8 mouse cellular contexts compared by ENCODE assay signal in the genomic region with DNA sequence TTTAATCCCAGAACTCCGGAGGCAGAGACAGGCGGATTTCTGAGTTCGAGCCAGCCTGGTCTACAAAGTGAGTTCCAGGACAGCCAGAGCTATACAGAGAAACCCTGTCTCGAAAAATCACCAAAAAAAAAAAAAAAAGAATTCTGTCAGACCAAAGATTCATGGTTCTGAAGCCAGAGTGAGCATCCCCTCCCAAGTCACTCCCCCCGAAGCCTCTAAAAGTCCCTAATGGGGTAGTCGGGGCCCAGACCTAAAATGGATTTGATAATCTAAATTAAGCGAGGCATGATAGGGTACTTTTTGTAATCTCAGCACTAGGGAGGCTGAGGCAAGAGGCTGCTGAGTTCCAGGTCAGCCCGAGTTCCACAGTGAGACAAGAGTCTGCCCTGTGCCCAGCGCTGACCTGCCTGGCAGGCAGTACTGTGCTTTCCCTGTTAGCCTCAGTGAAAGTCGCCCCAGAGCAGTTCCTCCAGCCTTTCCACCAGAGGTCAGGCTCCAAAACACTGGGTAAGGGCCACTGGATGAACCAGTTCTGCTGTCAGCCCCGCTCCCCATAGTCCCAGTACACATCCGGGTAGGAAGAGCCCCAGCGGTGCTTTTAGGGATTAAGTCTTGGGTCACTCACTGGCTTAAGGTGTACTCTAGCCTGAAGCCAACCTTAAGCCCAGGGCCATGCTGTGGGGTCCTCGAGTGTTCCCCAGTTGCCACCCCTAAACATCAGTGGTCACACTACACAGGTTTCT. TPM values are rescaled to one million over a fixed set of nuclear protein-coding genes. Genes with fewer than 3 reads are reported as not detected.
A peak's percentile ranks its signal among the peaks of the same experiment; 100 is the strongest.
DNase-seq lines count a peak whose midpoint lies in the region; ATAC-seq and TF ChIP-seq lines count a peak whose summit lies in the region.

No protein-coding gene starts in this region.

- TF ChIP-seq POLR2A in spleen, adult 2 months (IDR thresholded peaks at IDR 0.05; ENCODE audit: low read depth, low read length): no peak

- DNase-seq in thymus, postnatal 14 days: peak; percentile 24
- DNase-seq in thymus, postnatal 25 days: no peak
- DNase-seq in lung, adult 18-20 months: peak; percentile 74 to 83
- DNase-seq in spleen, adult 2 months (ENCODE audit: low read depth in 1 of 2, low spot score in 2 of 2): peak in 1 of 2 experiments; percentile 28
- no peak for DNase-seq in layer of hippocampus, postnatal 36 days
- DNase-seq in ovary, postnatal 14 days (ENCODE audit: low spot score): no peak

- WGBS in forebrain, embryonic 12.5 days: 27% methylated on average over 14 of the region's 14 CpGs
- WGBS in intestine, embryonic 15.5 days: 39% methylated on average over 14 of the region's 14 CpGs
- WGBS in spleen, adult 2 months: 25% methylated on average over 14 of the region's 14 CpGs

- no peak overlapping the region for H3K9ac ChIP-seq in forebrain, embryonic 12.5 days
- peak overlapping the region; percentile 63; the same call in 1 of the 2 replicates for H3K9ac ChIP-seq in intestine, embryonic 15.5 days

- no peaks in the 10 kb centered on the region for H3K36me3 ChIP-seq in forebrain, embryonic 12.5 days (replicated peaks)
- H3K36me3 ChIP-seq in intestine, embryonic 15.5 days: peaks cover 2% of the 10 kb centered on the region; the same call in 1 of the 2 replicates
- H3K36me3 ChIP-seq in spleen, adult 2 months (ENCODE audit: control insufficient read depth, insufficient read depth, low read length): peaks cover 6% of the 10 kb centered on the region; the same call in 1 of the 2 replicates

- TF ChIP-seq CTCF in spleen, adult 2 months (IDR thresholded peaks at IDR 0.05; ENCODE audit: extremely low read depth, insufficient read depth, insufficient read length, insufficient replicate concordance): no peak

- no peaks in the 10 kb centered on the region for H3K9me3 ChIP-seq in forebrain, embryonic 12.5 days
- H3K9me3 ChIP-seq in intestine, embryonic 15.5 days: no peaks in the 10 kb centered on the region

- H3K4me1 ChIP-seq in forebrain, embryonic 12.5 days: peaks cover 50% of the 10 kb centered on the region
- peaks cover 50% of the 10 kb centered on the region for H3K4me1 ChIP-seq in intestine, embryonic 15.5 days (replicated peaks)
- H3K4me1 ChIP-seq in spleen, adult 2 months (ENCODE audit: control insufficient read depth, insufficient read depth, insufficient read length): peaks cover 31% of the 10 kb centered on the region

- H3K4me3 ChIP-seq in forebrain, embryonic 12.5 days (replicated peaks): no peak overlapping the region
- H3K4me3 ChIP-seq in intestine, embryonic 15.5 days (replicated peaks): peak overlapping the region; percentile 68
- peak overlapping the region; percentile 95 for H3K4me3 ChIP-seq in spleen, adult 2 months (ENCODE audit: extremely low read depth, insufficient read depth, insufficient read length)

- H3K4me2 ChIP-seq in forebrain, embryonic 12.5 days: peak overlapping the region; percentile 84
- H3K4me2 ChIP-seq in intestine, embryonic 15.5 days (replicated peaks): peak overlapping the region; percentile 92

- ATAC-seq in forebrain, embryonic 12.5 days (ENCODE audit: low FRiP score): no peak
- no peak for ATAC-seq in intestine, embryonic 15.5 days

- peaks cover 48% of the 10 kb centered on the region for H3K27me3 ChIP-seq in forebrain, embryonic 12.5 days
- no peaks in the 10 kb centered on the region for H3K27me3 ChIP-seq in intestine, embryonic 15.5 days (replicated peaks)
- H3K27me3 ChIP-seq in spleen, adult 2 months (ENCODE audit: control insufficient read depth, insufficient read depth, low read length): no peaks in the 10 kb centered on the region

- H3K27ac ChIP-seq in forebrain, embryonic 12.5 days: no peak overlapping the region
- H3K27ac ChIP-seq in intestine, embryonic 15.5 days: peak overlapping the region; percentile 86
- peak overlapping the region; percentile 99 for H3K27ac ChIP-seq in spleen, adult 2 months (ENCODE audit: insufficient read depth, low read length)

RNA-seq across cellular contexts. Expression of a gene that starts 2.8 kb away (rescaled TPM):
- polyA plus RNA-seq in forebrain, embryonic 12.5 days (2016; fragmentation: Nextera tagmentation; extraction: Ambion mirVana): 12.1 and 13.9 TPM in 2 replicates
- 48.6 and 50.0 TPM in 2 replicates for polyA plus RNA-seq in intestine, embryonic 15.5 days (2015; fragmentation: Nextera tagmentation; extraction: Ambion mirVana)
- 130 and 157 TPM in 2 replicates for polyA plus RNA-seq in spleen, adult 2 months (2012; rRNA removed)
- total RNA-seq in layer of hippocampus, postnatal 36 days (2021): 10 to 100 TPM; 13.4 to 17.1 TPM

RNA-seq across cellular contexts. Expression of a gene that starts 22.3 kb away (rescaled TPM):
- 21.5 and 25.4 TPM in 2 replicates for polyA plus RNA-seq in forebrain, embryonic 12.5 days (2016; fragmentation: Nextera tagmentation; extraction: Ambion mirVana)
- 17.6 and 19.4 TPM in 2 replicates for polyA plus RNA-seq in intestine, embryonic 15.5 days (2015; fragmentation: Nextera tagmentation; extraction: Ambion mirVana)
- polyA plus RNA-seq in spleen, adult 2 months (2012; rRNA removed): 56.9 and 65.0 TPM in 2 replicates
- 10 to 100 TPM; 46.3 to 47.0 TPM for total RNA-seq in layer of hippocampus, postnatal 36 days (2021)

RNA-seq across cellular contexts. Expression of a gene that starts 25.9 kb away (rescaled TPM):
- 139 and 146 TPM in 2 replicates for polyA plus RNA-seq in forebrain, embryonic 12.5 days (2016; fragmentation: Nextera tagmentation; extraction: Ambion mirVana)
- 105 and 109 TPM in 2 replicates for polyA plus RNA-seq in intestine, embryonic 15.5 days (2015; fragmentation: Nextera tagmentation; extraction: Ambion mirVana)
- 43.1 and 54.4 TPM in 2 replicates for polyA plus RNA-seq in spleen, adult 2 months (2012; rRNA removed)
- 100 to 1,000 TPM; 129 to 137 TPM for total RNA-seq in layer of hippocampus, postnatal 36 days (2021)

Comparison
In these comparisons a context has a peak if more than half of its experiments do, and no peak if none do; other contexts are left out.
1. DNase-seq: peak in thymus, postnatal 14 days (single experiment) and lung, adult 18-20 months (2 of 2); none in thymus, postnatal 25 days (single experiment), layer of hippocampus, postnatal 36 days (0 of 2) and ovary, postnatal 14 days (single experiment).